ENCODE assay signal across 31 mouse cellular contexts in genomic region chr13:120036577-120037115, GRCm38 (mm10). TPM values are rescaled to one million over a fixed set of nuclear protein-coding genes. Genes with fewer than 3 reads are reported as not detected.
DNase-seq lines count a peak whose midpoint lies in the region.
"Not testable (repeated sequence)": the region's sequence is repeated elsewhere in the genome, so short reads cannot be mapped to it uniquely, and the experiment has no call there.
"Had no signal": no experiment of that assay in that cellular context is flagged by ENCODE, and none has a peak within 500 bp of the region (broad histone marks: within the 10 kb centered on the region; RNA-seq: fewer than 3 reads in every experiment).

No protein-coding gene starts in this region.

- H3K4me1 ChIP-seq in embryonic facial prominence, embryonic 10.5 days; midbrain, embryonic 10.5 days: not testable (repeated sequence)

- 1% methylated on average over 25 of the region's 25 CpGs for WGBS in embryonic facial prominence, embryonic 10.5 days
- under 1% methylated on average over 25 of the region's 25 CpGs for WGBS in midbrain, embryonic 10.5 days

- H3K27ac ChIP-seq in embryonic facial prominence, embryonic 10.5 days (replicated peaks); midbrain, embryonic 10.5 days (replicated peaks): not testable (repeated sequence)

- peak; percentile 4 to 18 for DNase-seq in adrenal gland, adult 18-20 months (ENCODE audit: low spot score in 2 of 2)
- DNase-seq in embryonic facial prominence, embryonic 10.5 days (ENCODE audit: low spot score), result peak; percentile 10
- peak; percentile 27 for DNase-seq in heart, postnatal 4 days
- peak; percentile 5 for DNase-seq in kidney, postnatal 10 days
- peak; percentile 14 for DNase-seq in midbrain, embryonic 10.5 days (ENCODE audit: low spot score)
- DNase-seq in retina, embryonic 14.5 days (ENCODE audit: low spot score), result peak; percentile 5
- DNase-seq in thymus, postnatal 4 days, result peak; percentile 10

- not testable (repeated sequence) for H3K9me3 ChIP-seq in embryonic facial prominence, embryonic 10.5 days; midbrain, embryonic 10.5 days (replicated peaks)

- not testable (repeated sequence) for H3K4me3 ChIP-seq in embryonic facial prominence, embryonic 10.5 days; midbrain, embryonic 10.5 days

- H3K36me3 ChIP-seq in embryonic facial prominence, embryonic 10.5 days (replicated peaks); midbrain, embryonic 10.5 days: not testable (repeated sequence)

- peaks cover 40% of the 10 kb centered on the region for H3K27me3 ChIP-seq in embryonic facial prominence, embryonic 10.5 days (replicated peaks; ENCODE audit: low read depth, poor library complexity, severe bottlenecking)
- peaks cover 44% of the 10 kb centered on the region for H3K27me3 ChIP-seq in midbrain, embryonic 10.5 days (ENCODE audit: low read depth, poor library complexity, severe bottlenecking)

RNA-seq across cellular contexts. Expression of gene Gm36079, which starts 9.8 kb away (rescaled TPM):
- total RNA-seq in adrenal gland, adult 18-20 months (2021), result not detected
- not detected in 2 replicates for polyA plus RNA-seq in embryonic facial prominence, embryonic 10.5 days (2016; fragmentation: Nextera tagmentation; extraction: Ambion mirVana)
- total RNA-seq in heart, postnatal 4 days (2021), result not detected
- polyA plus RNA-seq in midbrain, embryonic 10.5 days (2016; fragmentation: Nextera tagmentation; extraction: Ambion mirVana), result not detected in 2 replicates
- total RNA-seq: adrenal gland, adult 2 months; adrenal gland, postnatal 4 days; CH12.LX; gastrocnemius, postnatal 14 days; heart, postnatal 10 days; layer of hippocampus, adult 2 months; layer of hippocampus, postnatal 25 days; megakaryocyte, adult 5-6 weeks had no signal
- polyA plus RNA-seq: cortical plate, adult 2 months; embryonic facial prominence, embryonic 15.5 days; forebrain, embryonic 15.5 days; G1E; heart, embryonic 12.5 days; hindbrain, embryonic 15.5 days; intestine, embryonic 16.5 days; limb, embryonic 12.5 days; liver, embryonic 11.5 days; liver, postnatal 0 days; lung, postnatal 0 days; midbrain, embryonic 14.5 days; neural tube, embryonic 14.5 days; Patski; small intestine, adult 2 months; testis, adult 2 months had no signal

RNA-seq across cellular contexts. Expression of gene Gm21188, which starts 15.3 kb away (rescaled TPM):
- under 1 TPM in 1 of 2 experiments, not detected in 1; 0.58 TPM for total RNA-seq in adrenal gland, adult 18-20 months (2021)
- polyA plus RNA-seq in embryonic facial prominence, embryonic 10.5 days (2016; fragmentation: Nextera tagmentation; extraction: Ambion mirVana), result not detected in 2 replicates
- total RNA-seq in heart, postnatal 4 days (2021), result not detected
- not detected in 2 replicates for polyA plus RNA-seq in midbrain, embryonic 10.5 days (2016; fragmentation: Nextera tagmentation; extraction: Ambion mirVana)
- total RNA-seq: adrenal gland, adult 2 months; heart, postnatal 10 days; layer of hippocampus, adult 2 months; layer of hippocampus, postnatal 25 days had no signal
- polyA plus RNA-seq: adrenal gland, adult 2 months; cortical plate, adult 2 months; embryonic facial prominence, embryonic 15.5 days; forebrain, embryonic 15.5 days; heart, embryonic 12.5 days; hindbrain, embryonic 15.5 days; intestine, embryonic 16.5 days; limb, embryonic 12.5 days; liver, embryonic 11.5 days; midbrain, embryonic 14.5 days; neural tube, embryonic 14.5 days had no signal
